Mouse (Mus musculus) heart, adult 2 months (tissue): ENCODE measurements around the gene Aunip.

Experiments used
- CTCF ChIP-seq: fragments of 200-600 bp; IDR thresholded peaks from 2 replicates; pipeline ENCODE4 v1.8.1; 2022; ENCODE audit warnings: antibody characterized with exemption, mild to moderate bottlenecking, moderate library complexity
- EP300 ChIP-seq: fragments of 200-500 bp; IDR thresholded peaks from 2 replicates; pipeline ENCODE4 v1.6.1; 2011; ENCODE audit warnings: low read depth, low read length, control low read depth; ENCODE audit not compliant: insufficient read depth
- POLR2A ChIP-seq: fragments of 200-500 bp; IDR thresholded peaks from 2 replicates; pipeline ENCODE4 v1.6.1; 2011; ENCODE audit warnings: mild to moderate bottlenecking, low read depth, low read length, control low read depth; ENCODE audit not compliant: insufficient read depth

- TF ChIP-seq EP300 (no peak), POLR2A (no peak), CTCF (no peak)
Observed at GRCm38 (mm10) chr4:134465789-134466188, 45.0 kb upstream of the Aunip start.
